ENCODE assay signal across 8 mouse cellular contexts in the genomic region with DNA sequence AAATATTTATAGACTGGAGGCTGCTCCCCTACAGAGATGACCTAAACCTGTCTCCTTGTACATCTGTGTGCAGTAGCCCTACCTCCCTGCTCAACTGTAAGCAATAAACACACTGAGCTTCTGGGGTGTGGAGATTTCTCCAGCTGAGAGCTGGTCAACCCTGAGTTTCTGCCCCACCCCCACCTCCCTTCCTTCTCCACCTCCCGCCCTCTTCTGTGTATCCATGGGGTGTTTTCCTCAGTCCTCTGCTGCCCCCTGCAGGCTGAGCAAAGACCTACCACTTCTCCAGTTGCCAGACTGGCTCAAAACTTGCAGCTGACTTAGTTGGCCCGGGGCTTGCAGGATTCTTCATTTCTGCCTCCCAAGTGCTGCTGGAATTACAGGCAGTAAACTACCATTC. TPM values are rescaled to one million over a fixed set of nuclear protein-coding genes. Genes with fewer than 3 reads are reported as not detected.
DNase-seq lines count a peak whose midpoint lies in the region; ATAC-seq and TF ChIP-seq lines count a peak whose summit lies in the region.

No protein-coding gene starts in this region.

- peak; percentile 62 for ATAC-seq in forebrain, embryonic 14.5 days
- peak; percentile 78 for ATAC-seq in lung, postnatal 0 days

- 8% methylated on average over 2 of the region's 2 CpGs for WGBS in forebrain, embryonic 14.5 days
- WGBS in lung, postnatal 0 days = 5% methylated on average over 2 of the region's 2 CpGs

- peaks cover 2 to 13% of the 10 kb centered on the region in 2 experiments; a peak in 2 of 4 replicates for H3K4me1 ChIP-seq in ES-E14 (ENCODE audit: control insufficient read depth in 2 of 2, insufficient read depth in 2 of 2, low read length in 2 of 2, poor library complexity in 1 of 2)
- H3K4me1 ChIP-seq in forebrain, embryonic 14.5 days (ENCODE audit: control insufficient read depth, insufficient read depth, low read length) = no peaks in the 10 kb centered on the region
- H3K4me1 ChIP-seq in lung, postnatal 0 days (ENCODE audit: insufficient read depth, low read depth, low read length) = no peaks in the 10 kb centered on the region

- H3K9me3 ChIP-seq in ES-E14 (ENCODE audit: control insufficient read depth, insufficient read depth, low read depth, low read length) = no peaks in the 10 kb centered on the region
- no peaks in the 10 kb centered on the region for H3K9me3 ChIP-seq in forebrain, embryonic 14.5 days (replicated peaks; ENCODE audit: control insufficient read depth, low read length)
- no peaks in the 10 kb centered on the region for H3K9me3 ChIP-seq in lung, postnatal 0 days (ENCODE audit: low read length)

- TF ChIP-seq CTCF in lung, postnatal 0 days (IDR thresholded peaks at IDR 0.05) = peak; percentile 85

- no peak overlapping the region for H3K4me3 ChIP-seq in ES-E14 (ENCODE audit: insufficient read depth in 1 of 2, low read depth in 1 of 2, low read length in 2 of 2, poor library complexity in 1 of 2, severe bottlenecking in 1 of 2)
- H3K4me3 ChIP-seq in forebrain, embryonic 14.5 days (ENCODE audit: low read depth, low read length) = no peak overlapping the region
- H3K4me3 ChIP-seq in lung, postnatal 0 days (ENCODE audit: low read depth, low read length) = no peak overlapping the region

- H3K9ac ChIP-seq in ES-E14 (ENCODE audit: insufficient read depth, low read depth, low read length, poor library complexity, severe bottlenecking) = no peak overlapping the region
- H3K9ac ChIP-seq in forebrain, embryonic 14.5 days (ENCODE audit: low read length) = no peak overlapping the region
- no peak overlapping the region for H3K9ac ChIP-seq in lung, postnatal 0 days (replicated peaks; ENCODE audit: low read depth)

- in situ Hi-C loops in ES-E14 (cut with MboI; ENCODE audit: low sequenced_read_pairs in 2 of 2, unreplicated experiment in 2 of 2) = no loop called here

- no peak overlapping the region for H3K27ac ChIP-seq in ES-E14 (ENCODE audit: insufficient read depth, low read depth, low read length, poor library complexity, severe bottlenecking)
- no peak overlapping the region for H3K27ac ChIP-seq in forebrain, embryonic 14.5 days (ENCODE audit: low read depth, low read length)
- H3K27ac ChIP-seq in lung, postnatal 0 days (ENCODE audit: low read length) = no peak overlapping the region

- intact Hi-C loops in heart, postnatal 36 days (cut with DNase I) = loop anchor here (1.0 to 5.0 kb wide), 3 partner anchors 145 to 317 kb away; no protein-coding TSS in a partner anchor

- no peaks in the 10 kb centered on the region for H3K36me3 ChIP-seq in ES-E14 (ENCODE audit: control insufficient read depth, insufficient read depth, low read length, poor library complexity, severe bottlenecking)
- H3K36me3 ChIP-seq in forebrain, embryonic 14.5 days (ENCODE audit: control insufficient read depth, insufficient read depth, low read length) = no peaks in the 10 kb centered on the region
- no peaks in the 10 kb centered on the region for H3K36me3 ChIP-seq in lung, postnatal 0 days (ENCODE audit: insufficient read depth, low read length)

- no peak overlapping the region for H3K4me2 ChIP-seq in forebrain, embryonic 14.5 days (ENCODE audit: low read length)
- no peak overlapping the region for H3K4me2 ChIP-seq in lung, postnatal 0 days (replicated peaks; ENCODE audit: low read depth, low read length)

- no peaks in the 10 kb centered on the region for H3K27me3 ChIP-seq in forebrain, embryonic 14.5 days (replicated peaks; ENCODE audit: control insufficient read depth, insufficient read depth, low read length)
- no peaks in the 10 kb centered on the region for H3K27me3 ChIP-seq in lung, postnatal 0 days (replicated peaks; ENCODE audit: insufficient read depth, low read length)

- TF ChIP-seq EP300 in lung, postnatal 0 days (IDR thresholded peaks at IDR 0.05) = no peak

- DNase-seq in ES-E14 (ENCODE audit: low read depth, low spot score) = peak; percentile 85
- peak; percentile 72 for DNase-seq in c-Kit-positive CD71-positive TER-119-negative erythroid progenitor cells, embryonic 14.5 days (ENCODE audit: low read depth)
- DNase-seq in forebrain, embryonic 14.5 days (ENCODE audit: low spot score) = peak; percentile 83
- peak; percentile 85 to 87 for DNase-seq in heart, postnatal 36 days
- DNase-seq in layer of hippocampus, postnatal 10 days (ENCODE audit: low spot score in 2 of 2) = peak; percentile 88 to 91
- DNase-seq in lung, postnatal 0 days (ENCODE audit: low spot score) = peak; percentile 92
- DNase-seq in right cerebral cortex, adult 2 months (ENCODE audit: low spot score in 2 of 2) = peak; percentile 81 to 89
- peak; percentile 71 for DNase-seq in urinary bladder, postnatal 10 days (ENCODE audit: low spot score)

TF ChIP-seq in ES-E14, 5 proteins besides CTCF, POLR2A, EP300 and RAD21:
- TF ChIP-seq ZNF384 (IDR thresholded peaks at IDR 0.05; ENCODE audit: low read depth, low read length) (no peak), ZC3H11A (IDR thresholded peaks at IDR 0.05; ENCODE audit: borderline replicate concordance, low read depth, low read length) (peak; percentile 74)

RNA-seq across cellular contexts. Expression of a gene that starts 2.2 kb away (rescaled TPM):
- 0.22 and 0.37 TPM in 2 replicates for total RNA-seq in ES-E14 (2012; rRNA removed)
- not detected in 2 replicates for polyA plus RNA-seq in forebrain, embryonic 14.5 days (2014; fragmentation: Nextera tagmentation; extraction: Ambion mirVana)
- under 1 TPM in 1 of 2 experiments, not detected in 1; 0.11 TPM for total RNA-seq in heart, postnatal 36 days (2021)
- total RNA-seq in layer of hippocampus, postnatal 10 days (2021) = under 1 TPM in 1 of 2 experiments, not detected in 1; 0.18 TPM
- polyA plus RNA-seq in lung, postnatal 0 days (2015; fragmentation: Nextera tagmentation; extraction: Ambion mirVana) = 0.05 and 0.06 TPM in 2 replicates

RNA-seq across cellular contexts. Expression of a gene that starts 29.9 kb away (rescaled TPM):
- 106 and 117 TPM in 2 replicates for total RNA-seq in ES-E14 (2012; rRNA removed)
- polyA plus RNA-seq in forebrain, embryonic 14.5 days (2014; fragmentation: Nextera tagmentation; extraction: Ambion mirVana) = 95.5 and 100 TPM in 2 replicates
- 10 to 100 TPM; 40.4 to 44.9 TPM for total RNA-seq in heart, postnatal 36 days (2021)
- 10 to 100 TPM; 35.7 to 46.1 TPM for total RNA-seq in layer of hippocampus, postnatal 10 days (2021)
- polyA plus RNA-seq in lung, postnatal 0 days (2015; fragmentation: Nextera tagmentation; extraction: Ambion mirVana) = 50.4 and 56.6 TPM in 2 replicates

RNA-seq across cellular contexts. Expression of a gene that starts 30.2 kb away (rescaled TPM):
- total RNA-seq in ES-E14 (2012; rRNA removed) = 100 and 121 TPM in 2 replicates
- 138 and 153 TPM in 2 replicates for polyA plus RNA-seq in forebrain, embryonic 14.5 days (2014; fragmentation: Nextera tagmentation; extraction: Ambion mirVana)
- total RNA-seq in heart, postnatal 36 days (2021) = 10 to 100 TPM; 30.9 to 34.6 TPM
- 10 to 100 TPM; 89.8 to 90.7 TPM for total RNA-seq in layer of hippocampus, postnatal 10 days (2021)
- 89.5 and 97.7 TPM in 2 replicates for polyA plus RNA-seq in lung, postnatal 0 days (2015; fragmentation: Nextera tagmentation; extraction: Ambion mirVana)

RNA-seq across cellular contexts. Expression of a gene that starts 51.0 kb away (rescaled TPM):
- total RNA-seq in ES-E14 (2012; rRNA removed) = 3.7 and 6.1 TPM in 2 replicates
- polyA plus RNA-seq in forebrain, embryonic 14.5 days (2014; fragmentation: Nextera tagmentation; extraction: Ambion mirVana) = 16.3 and 21.5 TPM in 2 replicates
- total RNA-seq in heart, postnatal 36 days (2021) = 1 to 10 TPM; 5.8 to 6.1 TPM
- total RNA-seq in layer of hippocampus, postnatal 10 days (2021) = 100 to 1,000 TPM; 184 to 186 TPM
- polyA plus RNA-seq in lung, postnatal 0 days (2015; fragmentation: Nextera tagmentation; extraction: Ambion mirVana) = 1.4 and 1.8 TPM in 2 replicates
